Mouse (Mus musculus) lung, postnatal 10 days (tissue): Measurements from ENCODE around the gene Crtac1.

Source experiments
- DNase-seq: peaks from one replicate; pipeline ENCODE4 v3.0.0; 2021

Crtac1 gene

GRCm38 (mm10) chr19:42322357-42323090 is 109.1 kb downstream of the Crtac1 start:
- DNase-seq: no peak

- DNase-seq: no peak
Observed at GRCm38 (mm10) chr19:42321936-42322335, 109.6 kb downstream of the Crtac1 start.

GRCm38 (mm10) chr19:42317648-42318425 is 113.7 kb downstream of the Crtac1 start:
- DNase-seq: peak; percentile 19

GRCm38 (mm10) chr19:42316998-42317397 is 114.6 kb downstream of the Crtac1 start:
- DNase-seq: no peak

GRCm38 (mm10) chr19:42316525-42316924 is 115.1 kb downstream of the Crtac1 start:
- peak; percentile 43 for DNase-seq

GRCm38 (mm10) chr19:42315914-42316313 is 115.7 kb downstream of the Crtac1 start:
- DNase-seq: peak; percentile 79

GRCm38 (mm10) chr19:42315070-42315679 is 116.4 kb downstream of the Crtac1 start:
- no peak for DNase-seq

- DNase-seq: no peak
Observed at GRCm38 (mm10) chr19:42312191-42312590, 119.4 kb downstream of the Crtac1 start.

GRCm38 (mm10) chr19:42311332-42311731 is 120.3 kb downstream of the Crtac1 start:
- no peak for DNase-seq

- no peak for DNase-seq
Observed at GRCm38 (mm10) chr19:42308931-42309330, 122.7 kb downstream of the Crtac1 start.

GRCm38 (mm10) chr19:42307019-42307418 is 124.6 kb downstream of the Crtac1 start:
- DNase-seq: peak; percentile 32

- no peak for DNase-seq
Observed at GRCm38 (mm10) chr19:42306202-42306601, 125.4 kb downstream of the Crtac1 start.

GRCm38 (mm10) chr19:42305746-42306145 is 125.8 kb downstream of the Crtac1 start:
- DNase-seq: no peak

GRCm38 (mm10) chr19:42304506-42304905 is 127.1 kb downstream of the Crtac1 start:
- DNase-seq: no peak

GRCm38 (mm10) chr19:42303210-42303813 is 128.3 kb downstream of the Crtac1 start:
- DNase-seq: no peak

- DNase-seq: no peak
Observed at GRCm38 (mm10) chr19:42293216-42293615, 138.4 kb downstream of the Crtac1 start.

GRCm38 (mm10) chr19:42292106-42292505 is 139.5 kb downstream of the Crtac1 start:
- DNase-seq: no peak

- no peak for DNase-seq
Observed at GRCm38 (mm10) chr19:42290954-42291661, 140.5 kb downstream of the Crtac1 start.

- DNase-seq: no peak
Observed at GRCm38 (mm10) chr19:42288361-42288760, 143.2 kb downstream of the Crtac1 start.

GRCm38 (mm10) chr19:42284178-42284577 is 147.4 kb downstream of the Crtac1 start:
- no peak for DNase-seq

- no peak for DNase-seq
Observed at GRCm38 (mm10) chr19:42279611-42280010, 152.0 kb downstream of the Crtac1 start.

GRCm38 (mm10) chr19:42278461-42278860 is 153.1 kb downstream of the Crtac1 start:
- DNase-seq: no peak

GRCm38 (mm10) chr19:42277288-42277687 is 154.3 kb downstream of the Crtac1 start:
- DNase-seq: no peak
